Mouse (Mus musculus) liver, postnatal 0 days (tissue): ENCODE measurements around the gene Dpf1.

Source experiments
- CTCF ChIP-seq: sonication (generic); IDR thresholded peaks from 2 replicates; pipeline ENCODE4 v1.5.1; 2016; ENCODE audit warnings: antibody characterized with exemption, low read depth
- EP300 ChIP-seq: IDR thresholded peaks from 2 replicates; pipeline ENCODE4 v1.6.1; 2016; ENCODE audit warnings: antibody characterized with exemption, low read depth, mild to moderate bottlenecking

DNA sequence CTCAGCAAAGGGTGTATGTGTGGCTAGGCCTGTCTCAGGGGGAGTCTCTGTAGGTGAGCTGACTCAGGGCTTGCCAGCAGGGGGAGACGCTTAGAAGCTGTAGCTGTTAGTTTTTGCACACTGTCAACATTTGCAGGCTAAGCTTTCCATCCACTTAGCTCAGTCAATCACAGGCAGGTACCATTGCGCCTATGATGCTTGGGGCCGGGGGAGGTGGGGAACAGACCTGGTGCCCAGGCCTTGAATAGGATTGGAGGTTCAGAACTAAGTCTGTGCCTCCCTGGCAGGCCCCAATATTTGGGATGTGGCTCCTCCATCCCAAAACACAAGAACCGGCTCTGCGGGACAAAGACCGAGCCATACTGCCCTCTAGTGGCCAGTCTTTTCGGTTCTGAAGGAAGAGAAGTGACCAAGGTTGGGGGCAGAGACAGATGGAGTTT is 2.6 kb upstream of the Dpf1 start:
- TF ChIP-seq CTCF (peak; percentile 78), EP300 (no peak)
